Mouse (Mus musculus): Measurements from ENCODE around the gene Dhrs2. TPM values are rescaled to one million over a fixed set of nuclear protein-coding genes. Genes with fewer than 3 reads are reported as not detected.

The Dhrs2 gene
- polyA plus RNA-seq, 1 experiment from 2014 or later = 0.22 TPM

DNA sequence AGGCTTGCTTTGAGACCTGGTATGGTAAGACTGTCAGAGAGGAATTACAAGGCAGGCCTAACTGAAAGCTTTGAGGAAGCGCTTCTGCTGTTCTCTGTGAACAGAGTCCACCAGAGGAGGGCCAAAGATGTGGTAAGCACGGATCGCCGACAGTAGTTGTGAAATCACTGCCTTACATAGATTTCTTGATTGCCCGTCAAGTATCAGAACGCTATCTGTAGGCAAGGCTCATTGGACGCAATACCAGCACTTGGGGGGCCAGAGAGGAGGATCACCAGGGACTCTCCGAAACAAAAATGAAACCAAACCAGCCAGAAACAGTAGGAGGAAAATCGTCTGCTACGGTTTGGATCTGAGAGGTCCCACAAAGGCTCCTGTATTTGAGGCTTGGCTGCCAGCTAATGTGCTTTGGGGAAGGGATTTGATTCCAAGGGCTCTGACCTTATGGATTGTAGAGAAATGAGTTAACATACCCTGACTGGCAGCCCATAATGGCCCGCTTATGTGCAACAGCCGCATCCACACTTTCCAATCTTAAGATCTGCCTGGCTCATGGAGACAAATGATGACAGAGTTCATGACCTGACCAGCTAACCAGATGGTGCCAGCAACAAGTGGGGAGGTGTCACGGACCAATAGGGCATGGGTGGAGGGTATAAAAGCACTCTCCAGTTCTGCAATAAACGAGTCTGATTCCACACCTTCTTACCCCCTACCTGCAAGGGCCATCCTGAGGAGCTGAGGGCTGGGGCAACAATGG is 27.8 kb upstream of the Dhrs2 start:
- Histone ChIP-seq H3K36me3 (ENCODE audit: control insufficient read depth, insufficient read depth, low read length) (no peaks in the 10 kb centered on the region), H3K27me3 (ENCODE audit: control insufficient read depth, insufficient read depth, low read length) (no peaks in the 10 kb centered on the region), H3K27ac (ENCODE audit: low read length) (no peak overlapping the region), H3K4me3 (replicated peaks; ENCODE audit: low read length) (0 out of 2 replicates have a peak overlapping the region, but pooled peaks have one; percentile 1), H3K4me1 (ENCODE audit: control insufficient read depth, insufficient read depth, low read length) (no peaks in the 10 kb centered on the region), H3K9me3 (replicated peaks; ENCODE audit: control insufficient read depth, low read length) (no peaks in the 10 kb centered on the region), H3K4me2 (ENCODE audit: low read depth, low read length) (peak overlapping the region; percentile 16; the same call in 1 of the 2 replicates), H3K9ac (ENCODE audit: low read length) (0 out of 2 replicates have a peak overlapping the region, but pooled peaks have one; percentile 1)
- no peak for ATAC-seq (ENCODE audit: insufficient read depth, low FRiP score)
- 51% methylated on average over 14 of the region's 14 CpGs for WGBS

DNA sequence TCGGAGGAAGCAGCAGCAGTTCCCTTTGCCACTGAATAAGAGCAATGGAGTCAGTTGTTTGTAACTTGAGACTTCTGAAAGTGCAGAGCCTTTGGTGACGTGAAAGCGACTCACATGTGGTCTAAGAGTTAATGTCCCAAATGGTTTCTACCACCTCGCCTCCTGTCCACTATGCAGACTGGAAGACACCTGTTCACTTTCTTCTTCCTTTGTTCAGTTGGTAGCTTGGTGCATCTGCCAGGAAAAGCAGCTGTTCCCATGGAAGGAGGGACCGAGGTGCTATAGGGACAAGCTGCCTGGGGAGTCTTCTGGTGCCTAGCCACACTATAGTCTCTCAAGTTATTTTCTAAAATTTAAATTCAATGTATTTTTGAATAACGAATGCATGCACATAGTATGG is 27.0 kb upstream of the Dhrs2 start:
- H3K27me3 ChIP-seq (ENCODE audit: control insufficient read depth, insufficient read depth, low read length) = no peaks in the 10 kb centered on the region; the same call in 1 of the 2 replicates
- H3K4me3 ChIP-seq (replicated peaks; ENCODE audit: low read length) = no peak overlapping the region
- no peak for ATAC-seq (ENCODE audit: insufficient read depth, low FRiP score)
- 47% methylated on average over 6 of the region's 6 CpGs for WGBS
- H3K4me2 ChIP-seq (ENCODE audit: low read depth, low read length) = no peak overlapping the region
- no peaks in the 10 kb centered on the region for H3K4me1 ChIP-seq (ENCODE audit: control insufficient read depth, insufficient read depth, low read length)
- H3K27ac ChIP-seq (ENCODE audit: low read length) = no peak overlapping the region
- no peaks in the 10 kb centered on the region for H3K9me3 ChIP-seq (replicated peaks; ENCODE audit: control insufficient read depth, low read length)
- H3K36me3 ChIP-seq (ENCODE audit: control insufficient read depth, insufficient read depth, low read length) = no peaks in the 10 kb centered on the region
- H3K9ac ChIP-seq (ENCODE audit: low read length) = no peak overlapping the region

DNA sequence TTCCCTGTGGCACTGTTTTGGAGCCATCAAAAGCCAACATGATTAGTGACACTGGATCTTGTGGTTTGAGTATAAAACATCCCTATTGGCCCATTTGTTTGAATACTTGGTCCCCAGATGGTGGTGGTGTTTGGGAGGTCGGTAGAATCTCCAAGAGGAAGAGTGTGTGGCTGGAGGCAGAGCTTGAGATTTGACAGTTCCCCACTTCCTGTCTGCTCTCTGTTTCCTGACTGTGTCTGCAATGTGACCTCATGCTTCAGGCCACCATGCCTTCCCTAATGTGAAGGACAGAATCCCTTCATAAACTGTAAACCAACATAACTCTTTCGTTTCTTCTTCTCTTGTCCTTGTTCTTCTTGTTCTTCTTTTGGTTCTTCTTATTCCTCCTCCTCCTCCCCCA is 24.7 kb upstream of the Dhrs2 start:
- Histone ChIP-seq H3K4me1 (ENCODE audit: control insufficient read depth, insufficient read depth, low read length) (no peaks in the 10 kb centered on the region), H3K36me3 (ENCODE audit: control insufficient read depth, insufficient read depth, low read length) (no peaks in the 10 kb centered on the region), H3K27me3 (ENCODE audit: control insufficient read depth, insufficient read depth, low read length) (no peaks in the 10 kb centered on the region; the same call in 1 of the 2 replicates), H3K9ac (ENCODE audit: low read length) (no peak overlapping the region), H3K27ac (ENCODE audit: low read length) (no peak overlapping the region), H3K9me3 (replicated peaks; ENCODE audit: control insufficient read depth, low read length) (no peaks in the 10 kb centered on the region), H3K4me2 (ENCODE audit: low read depth, low read length) (no peak overlapping the region), H3K4me3 (replicated peaks; ENCODE audit: low read length) (no peak overlapping the region)
- ATAC-seq (ENCODE audit: insufficient read depth, low FRiP score) = no peak
- 47% methylated on average over 2 of the region's 2 CpGs for WGBS

DNA sequence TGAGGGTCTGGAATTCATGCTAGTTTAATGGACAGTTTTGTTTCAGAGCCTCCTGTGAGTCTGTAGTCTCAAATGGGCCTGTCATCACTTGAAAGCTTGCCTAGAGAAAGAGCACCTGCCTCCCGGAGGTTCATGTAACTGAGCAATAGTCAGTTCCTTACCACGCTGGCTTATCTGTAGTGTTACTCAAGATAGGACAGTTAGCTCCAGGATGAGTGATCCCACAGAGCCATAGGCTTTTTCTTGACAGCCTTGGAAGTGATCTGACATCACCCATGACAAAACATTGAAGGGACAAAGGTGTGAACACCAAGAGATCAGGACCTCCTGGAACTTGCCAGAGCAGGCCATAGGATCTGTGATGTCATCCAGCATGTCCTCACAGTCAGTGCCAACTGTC is 23.6 kb upstream of the Dhrs2 start:
- H3K4me3 ChIP-seq (replicated peaks; ENCODE audit: low read length) = no peak overlapping the region
- no peaks in the 10 kb centered on the region for H3K9me3 ChIP-seq (replicated peaks; ENCODE audit: control insufficient read depth, low read length)
- ATAC-seq (ENCODE audit: insufficient read depth, low FRiP score) = no peak
- no peak overlapping the region for H3K27ac ChIP-seq (ENCODE audit: low read length)
- H3K27me3 ChIP-seq (ENCODE audit: control insufficient read depth, insufficient read depth, low read length) = no peaks in the 10 kb centered on the region; the same call in 1 of the 2 replicates
- no peak overlapping the region for H3K4me2 ChIP-seq (ENCODE audit: low read depth, low read length)
- 72% methylated on average over 2 of the region's 2 CpGs for WGBS
- no peaks in the 10 kb centered on the region for H3K36me3 ChIP-seq (ENCODE audit: control insufficient read depth, insufficient read depth, low read length)
- no peaks in the 10 kb centered on the region for H3K4me1 ChIP-seq (ENCODE audit: control insufficient read depth, insufficient read depth, low read length)
- H3K9ac ChIP-seq (ENCODE audit: low read length) = no peak overlapping the region

DNA sequence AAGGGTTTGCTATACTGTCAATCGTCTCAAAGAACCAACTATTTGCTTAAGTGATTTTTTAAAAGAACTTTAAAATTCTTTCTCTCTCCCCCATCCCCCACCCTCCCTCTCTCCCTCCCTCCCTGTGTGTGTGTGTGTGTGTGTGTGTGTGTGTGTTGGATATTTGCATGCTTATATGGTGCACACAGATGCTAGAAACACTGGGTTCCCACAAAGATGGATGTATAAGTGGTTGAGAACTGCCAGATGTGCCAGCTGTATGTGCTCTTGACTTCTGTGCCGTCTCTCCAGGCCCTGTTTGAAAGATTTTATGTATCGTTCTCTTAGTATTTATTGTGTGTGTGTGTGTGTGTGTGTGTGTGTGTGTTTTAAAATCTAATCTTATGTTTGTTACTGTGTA is 17.3 kb upstream of the Dhrs2 start:
- Histone ChIP-seq H3K9me3 (replicated peaks; ENCODE audit: control insufficient read depth, low read length) (no peaks in the 10 kb centered on the region), H3K4me1 (ENCODE audit: control insufficient read depth, insufficient read depth, low read length) (no peaks in the 10 kb centered on the region), H3K4me2 (ENCODE audit: low read depth, low read length) (no peak overlapping the region), H3K9ac (ENCODE audit: low read length) (no peak overlapping the region), H3K4me3 (replicated peaks; ENCODE audit: low read length) (no peak overlapping the region), H3K36me3 (ENCODE audit: control insufficient read depth, insufficient read depth, low read length) (no peaks in the 10 kb centered on the region), H3K27ac (ENCODE audit: low read length) (no peak overlapping the region), H3K27me3 (ENCODE audit: control insufficient read depth, insufficient read depth, low read length) (no peaks in the 10 kb centered on the region)
- WGBS = 42% methylated on average over 3 of the region's 3 CpGs
- no peak for ATAC-seq (ENCODE audit: insufficient read depth, low FRiP score)

DNA sequence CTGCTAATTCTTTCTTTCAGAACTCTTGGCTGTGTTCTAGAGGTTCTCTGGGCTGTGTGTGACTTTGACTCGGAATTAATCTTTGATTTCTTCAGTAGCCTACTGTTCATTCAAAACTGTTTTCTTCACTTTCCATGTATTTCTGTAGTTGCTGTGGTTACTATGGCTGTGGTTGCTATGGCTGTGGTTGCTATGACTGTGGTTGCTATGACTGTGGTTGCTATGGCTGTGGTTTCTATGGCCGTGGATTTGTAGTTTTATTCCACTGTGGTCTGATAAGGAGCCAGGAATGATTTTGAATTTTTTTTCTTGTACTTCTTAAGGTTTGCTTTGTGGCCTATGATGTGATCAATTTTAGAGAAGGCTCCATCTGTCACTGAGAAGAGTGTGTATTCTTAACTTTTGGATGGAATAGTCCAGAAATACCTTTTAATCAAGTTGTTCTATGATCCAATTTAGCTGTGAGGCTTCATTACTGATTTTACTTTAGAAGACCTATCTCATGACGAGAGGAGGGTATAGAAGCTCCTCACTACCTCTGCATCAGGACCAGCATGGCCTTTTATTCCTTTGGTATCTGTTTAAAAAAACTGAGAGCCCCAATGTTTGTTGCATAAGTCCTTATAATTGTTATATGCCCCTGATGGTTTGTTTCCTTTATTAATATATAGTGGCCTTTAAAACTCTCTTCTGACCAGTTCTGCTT is 16.6 kb upstream of the Dhrs2 start:
- no peak overlapping the region for H3K9ac ChIP-seq (ENCODE audit: low read length)
- 42% methylated on average over 3 of the region's 3 CpGs for WGBS
- H3K36me3 ChIP-seq (ENCODE audit: control insufficient read depth, insufficient read depth, low read length) = no peaks in the 10 kb centered on the region
- no peaks in the 10 kb centered on the region for H3K27me3 ChIP-seq (ENCODE audit: control insufficient read depth, insufficient read depth, low read length)
- no peaks in the 10 kb centered on the region for H3K4me1 ChIP-seq (ENCODE audit: control insufficient read depth, insufficient read depth, low read length)
- no peak overlapping the region for H3K4me3 ChIP-seq (replicated peaks; ENCODE audit: low read length)
- H3K9me3 ChIP-seq (replicated peaks; ENCODE audit: control insufficient read depth, low read length) = no peaks in the 10 kb centered on the region
- no peak overlapping the region for H3K27ac ChIP-seq (ENCODE audit: low read length)
- ATAC-seq (ENCODE audit: insufficient read depth, low FRiP score) = no peak
- H3K4me2 ChIP-seq (ENCODE audit: low read depth, low read length) = no peak overlapping the region

DNA sequence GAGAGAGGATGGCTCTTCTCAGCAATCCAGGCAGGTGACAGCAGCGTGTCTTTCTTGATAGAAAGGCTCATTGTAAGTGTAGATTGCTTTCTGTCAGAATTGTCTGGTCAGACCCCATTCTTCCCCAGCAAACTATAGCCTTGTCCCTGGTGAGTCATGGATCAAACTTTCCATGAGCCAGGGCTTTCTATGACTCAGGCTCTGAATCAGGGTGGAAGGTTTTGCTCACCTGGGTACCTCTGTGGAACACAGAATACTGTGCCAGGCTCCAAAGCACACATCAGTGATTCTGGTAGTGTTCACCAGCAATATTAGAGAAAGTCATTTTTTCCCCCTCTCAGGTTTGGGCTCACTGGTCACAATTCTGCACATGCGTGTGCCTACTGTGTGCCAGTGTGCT is 13.5 kb upstream of the Dhrs2 start:
- Histone ChIP-seq H3K36me3 (ENCODE audit: control insufficient read depth, insufficient read depth, low read length) (no peaks in the 10 kb centered on the region), H3K4me2 (ENCODE audit: low read depth, low read length) (no peak overlapping the region), H3K9ac (ENCODE audit: low read length) (no peak overlapping the region), H3K4me1 (ENCODE audit: control insufficient read depth, insufficient read depth, low read length) (no peaks in the 10 kb centered on the region), H3K4me3 (replicated peaks; ENCODE audit: low read length) (no peak overlapping the region), H3K27me3 (ENCODE audit: control insufficient read depth, insufficient read depth, low read length) (no peaks in the 10 kb centered on the region), H3K9me3 (replicated peaks; ENCODE audit: control insufficient read depth, low read length) (no peaks in the 10 kb centered on the region), H3K27ac (ENCODE audit: low read length) (no peak overlapping the region)
- 88% methylated on average over 2 of the region's 2 CpGs for WGBS
- ATAC-seq (ENCODE audit: insufficient read depth, low FRiP score) = no peak

DNA sequence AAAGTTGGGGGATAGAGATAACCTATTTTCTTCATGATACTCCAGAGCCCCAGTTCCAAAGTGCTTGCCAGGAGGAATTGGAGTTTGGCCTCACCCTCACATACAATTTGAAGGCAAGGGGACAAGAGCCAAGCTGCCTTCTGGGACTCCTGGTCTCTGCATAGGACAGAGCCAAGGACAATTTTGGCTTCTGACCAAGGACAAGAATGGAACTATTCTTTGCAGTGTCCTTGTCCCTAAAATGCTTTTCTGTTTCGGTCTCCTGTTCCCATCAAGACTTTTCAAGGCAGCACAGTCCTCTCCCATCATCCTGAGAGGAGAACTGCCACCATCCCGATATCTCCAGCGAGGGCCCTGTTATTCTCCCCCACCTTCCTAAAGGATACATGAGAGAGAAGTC is 8.2 kb upstream of the Dhrs2 start:
- H3K4me1 ChIP-seq (ENCODE audit: control insufficient read depth, insufficient read depth, low read length) = no peaks in the 10 kb centered on the region
- H3K9me3 ChIP-seq (replicated peaks; ENCODE audit: control insufficient read depth, low read length) = no peaks in the 10 kb centered on the region
- H3K27me3 ChIP-seq (ENCODE audit: control insufficient read depth, insufficient read depth, low read length) = no peaks in the 10 kb centered on the region
- H3K4me2 ChIP-seq (ENCODE audit: low read depth, low read length) = no peak overlapping the region
- no peaks in the 10 kb centered on the region for H3K36me3 ChIP-seq (ENCODE audit: control insufficient read depth, insufficient read depth, low read length)
- no peak for ATAC-seq (ENCODE audit: insufficient read depth, low FRiP score)
- no peak overlapping the region for H3K4me3 ChIP-seq (replicated peaks; ENCODE audit: low read length)
- no peak overlapping the region for H3K9ac ChIP-seq (ENCODE audit: low read length)
- H3K27ac ChIP-seq (ENCODE audit: low read length) = no peak overlapping the region
- 86% methylated on average over 3 of the region's 3 CpGs for WGBS

DNA sequence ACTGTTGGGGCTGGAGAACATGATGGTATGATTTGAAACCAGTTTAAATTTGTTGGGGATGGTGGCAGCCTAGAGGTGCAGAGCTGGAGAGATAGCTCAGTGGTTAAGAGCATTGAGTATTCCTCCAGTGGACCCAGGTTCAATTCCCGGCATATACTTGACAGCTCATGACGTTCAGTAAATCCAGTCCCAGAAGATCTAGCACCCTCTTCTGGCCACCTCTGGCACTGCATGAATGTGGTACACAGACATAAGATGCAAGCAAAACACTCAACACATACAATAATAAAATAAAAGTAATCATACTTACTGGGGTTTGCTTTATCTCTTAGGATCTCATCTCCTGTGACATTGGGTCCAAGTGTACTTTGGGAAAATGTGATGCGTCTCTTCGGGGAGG is 7.3 kb upstream of the Dhrs2 start:
- Histone ChIP-seq H3K36me3 (ENCODE audit: control insufficient read depth, insufficient read depth, low read length) (no peaks in the 10 kb centered on the region), H3K27ac (ENCODE audit: low read length) (no peak overlapping the region)
- 61% methylated on average over 4 of the region's 4 CpGs for WGBS

More for the DNA sequence above, 7.3 kb upstream of the Dhrs2 start:
- Histone ChIP-seq H3K9ac (ENCODE audit: low read length) (no peak overlapping the region), H3K27me3 (ENCODE audit: control insufficient read depth, insufficient read depth, low read length) (no peaks in the 10 kb centered on the region), H3K9me3 (replicated peaks; ENCODE audit: control insufficient read depth, low read length) (no peaks in the 10 kb centered on the region), H3K4me3 (replicated peaks; ENCODE audit: low read length) (no peak overlapping the region), H3K4me1 (ENCODE audit: control insufficient read depth, insufficient read depth, low read length) (no peaks in the 10 kb centered on the region), H3K4me2 (ENCODE audit: low read depth, low read length) (no peak overlapping the region)
- ATAC-seq (ENCODE audit: insufficient read depth, low FRiP score) = no peak

All from stomach, embryonic 16.5 days (tissue).